7 mouse cellular contexts compared by ENCODE assay signal in the genomic region with DNA sequence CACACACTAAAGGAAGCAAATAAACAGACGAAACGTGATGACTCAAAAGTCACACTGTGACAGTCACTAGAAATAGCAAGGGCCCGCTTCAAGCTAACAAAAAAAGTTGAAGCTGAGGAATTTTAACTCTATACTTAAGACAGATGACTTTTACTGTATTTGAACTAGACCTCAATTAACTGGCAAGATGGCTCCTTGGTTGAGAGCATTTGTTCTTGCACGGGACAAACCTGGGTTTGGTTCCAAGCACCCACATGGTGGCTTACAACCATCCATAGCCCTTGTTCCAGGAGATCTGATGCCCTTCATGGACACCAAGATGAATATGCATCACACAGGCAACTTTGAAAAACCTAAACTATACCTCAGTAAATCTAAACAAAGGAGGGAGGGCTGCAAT. TPM values are rescaled to one million over a fixed set of nuclear protein-coding genes. Genes with fewer than 3 reads are reported as not detected.
DNase-seq lines count a peak whose midpoint lies in the region; ATAC-seq and TF ChIP-seq lines count a peak whose summit lies in the region.

No protein-coding gene starts in this region.

- peaks cover 3% of the 10 kb centered on the region; the same call in 1 of the 2 replicates for H3K4me1 ChIP-seq in neural tube, embryonic 11.5 days (ENCODE audit: control insufficient read depth, insufficient read depth, low read length)
- peaks cover 15% of the 10 kb centered on the region; the same call in 1 of the 2 replicates for H3K4me1 ChIP-seq in forebrain, embryonic 13.5 days
- peaks cover 9% of the 10 kb centered on the region for H3K4me1 ChIP-seq in limb, embryonic 14.5 days (ENCODE audit: control insufficient read depth, insufficient read depth, low read length)
- H3K4me1 ChIP-seq in stomach, embryonic 15.5 days = no peaks in the 10 kb centered on the region; the same call in 1 of the 2 replicates

- WGBS in neural tube, embryonic 11.5 days = 46% methylated on average over 4 of the region's 4 CpGs
- WGBS in forebrain, embryonic 13.5 days = 43% methylated on average over 4 of the region's 4 CpGs
- WGBS in limb, embryonic 14.5 days = 39% methylated on average over 4 of the region's 4 CpGs
- WGBS in stomach, embryonic 15.5 days = 29% methylated on average over 4 of the region's 4 CpGs

- H3K9me3 ChIP-seq in neural tube, embryonic 11.5 days (ENCODE audit: control insufficient read depth, low read length) = no peaks in the 10 kb centered on the region
- H3K9me3 ChIP-seq in forebrain, embryonic 13.5 days (replicated peaks) = no peaks in the 10 kb centered on the region
- H3K9me3 ChIP-seq in limb, embryonic 14.5 days (ENCODE audit: control insufficient read depth, low read length) = no peaks in the 10 kb centered on the region
- H3K9me3 ChIP-seq in stomach, embryonic 15.5 days = no peaks in the 10 kb centered on the region

- no peak for DNase-seq in neural tube, embryonic 11.5 days (ENCODE audit: low spot score)
- no peak for DNase-seq in neural tube, embryonic 10.5 days (ENCODE audit: extremely low spot score, low spot score)
- no peak for DNase-seq in limb, embryonic 14.5 days (ENCODE audit: low spot score)
- DNase-seq in frontal cortex, adult 2 months (ENCODE audit: extremely low spot score in 1 of 2, low spot score in 1 of 2) = no peak
- no peak for DNase-seq in spleen, adult 12 weeks (ENCODE audit: low spot score)

- no peak for TF ChIP-seq POLR2A in limb, embryonic 14.5 days (IDR thresholded peaks at IDR 0.05; ENCODE audit: borderline replicate concordance, extremely low read depth, insufficient read depth, insufficient read length)

- ATAC-seq in neural tube, embryonic 11.5 days (ENCODE audit: insufficient read depth, low FRiP score, low TSS enrichment) = no peak
- no peak for ATAC-seq in forebrain, embryonic 13.5 days
- ATAC-seq in limb, embryonic 14.5 days (ENCODE audit: low FRiP score, low read depth) = no peak
- no peak for ATAC-seq in stomach, embryonic 15.5 days (ENCODE audit: insufficient read depth, low FRiP score, low read depth)

- peak overlapping the region; percentile 95 for H3K4me3 ChIP-seq in neural tube, embryonic 11.5 days (ENCODE audit: low read depth, low read length)
- peak overlapping the region; percentile 95 for H3K4me3 ChIP-seq in forebrain, embryonic 13.5 days
- H3K4me3 ChIP-seq in limb, embryonic 14.5 days (replicated peaks; ENCODE audit: low read length) = peak overlapping the region; percentile 99
- peak overlapping the region; percentile 99 for H3K4me3 ChIP-seq in stomach, embryonic 15.5 days (replicated peaks)

- no peak overlapping the region for H3K27ac ChIP-seq in neural tube, embryonic 11.5 days (ENCODE audit: low read depth, low read length)
- H3K27ac ChIP-seq in forebrain, embryonic 13.5 days = no peak overlapping the region
- H3K27ac ChIP-seq in limb, embryonic 14.5 days (replicated peaks; ENCODE audit: low read depth, low read length) = no peak overlapping the region
- H3K27ac ChIP-seq in stomach, embryonic 15.5 days = peak overlapping the region; percentile 18; the same call in 1 of the 2 replicates

- no peaks in the 10 kb centered on the region for H3K27me3 ChIP-seq in neural tube, embryonic 11.5 days (ENCODE audit: control insufficient read depth, insufficient read depth, low read length)
- no peaks in the 10 kb centered on the region for H3K27me3 ChIP-seq in forebrain, embryonic 13.5 days
- no peaks in the 10 kb centered on the region for H3K27me3 ChIP-seq in limb, embryonic 14.5 days (ENCODE audit: control insufficient read depth, insufficient read depth, low read length)
- no peaks in the 10 kb centered on the region for H3K27me3 ChIP-seq in stomach, embryonic 15.5 days (replicated peaks)

- peak overlapping the region; percentile 91 for H3K9ac ChIP-seq in neural tube, embryonic 11.5 days (ENCODE audit: low read length)
- H3K9ac ChIP-seq in forebrain, embryonic 13.5 days = peak overlapping the region; percentile 82; the same call in 1 of the 2 replicates
- H3K9ac ChIP-seq in limb, embryonic 14.5 days (ENCODE audit: low read depth, low read length, severe bottlenecking) = peak overlapping the region; percentile 83; the same call in 1 of the 2 replicates
- H3K9ac ChIP-seq in stomach, embryonic 15.5 days = no peak overlapping the region

- peak overlapping the region; percentile 63 for H3K4me2 ChIP-seq in neural tube, embryonic 11.5 days (ENCODE audit: low read depth)
- H3K4me2 ChIP-seq in forebrain, embryonic 13.5 days = peak overlapping the region; percentile 71
- peak overlapping the region; percentile 72 for H3K4me2 ChIP-seq in limb, embryonic 14.5 days (replicated peaks; ENCODE audit: low read depth, low read length, severe bottlenecking)
- peak overlapping the region; percentile 80 for H3K4me2 ChIP-seq in stomach, embryonic 15.5 days

- peaks cover 5% of the 10 kb centered on the region for H3K36me3 ChIP-seq in neural tube, embryonic 11.5 days (ENCODE audit: control insufficient read depth, insufficient read depth, low read length)
- peaks cover 11% of the 10 kb centered on the region; the same call in 1 of the 2 replicates for H3K36me3 ChIP-seq in forebrain, embryonic 13.5 days (ENCODE audit: poor library complexity, severe bottlenecking)
- H3K36me3 ChIP-seq in limb, embryonic 14.5 days (ENCODE audit: control insufficient read depth, insufficient read depth, low read length) = peaks cover 15% of the 10 kb centered on the region
- no peaks in the 10 kb centered on the region for H3K36me3 ChIP-seq in stomach, embryonic 15.5 days

RNA-seq across cellular contexts. Expression of a gene that starts 0.5 kb away (rescaled TPM):
- 110 and 124 TPM in 2 replicates for polyA plus RNA-seq in neural tube, embryonic 11.5 days (2014; fragmentation: Nextera tagmentation; extraction: Ambion mirVana)
- 108 and 109 TPM in 2 replicates for polyA plus RNA-seq in forebrain, embryonic 13.5 days (2015; fragmentation: Nextera tagmentation; extraction: Ambion mirVana)
- 22.1 and 43.0 TPM in 2 replicates for polyA plus RNA-seq in limb, embryonic 14.5 days (2012; rRNA removed)
- polyA plus RNA-seq in limb, embryonic 14.5 days (2014; fragmentation: Nextera tagmentation; extraction: Ambion mirVana) = 78.7 and 83.6 TPM in 2 replicates
- 111 TPM in 2 replicates for polyA plus RNA-seq in stomach, embryonic 15.5 days (2015; fragmentation: Nextera tagmentation; extraction: Ambion mirVana)
- polyA plus RNA-seq in frontal cortex, adult 2 months (2012; rRNA removed) = 5.8 and 8.1 TPM in 2 replicates

RNA-seq across cellular contexts. Expression of a gene that starts 21.2 kb away (rescaled TPM):
- polyA plus RNA-seq in neural tube, embryonic 11.5 days (2014; fragmentation: Nextera tagmentation; extraction: Ambion mirVana) = not detected in 2 replicates
- polyA plus RNA-seq in forebrain, embryonic 13.5 days (2015; fragmentation: Nextera tagmentation; extraction: Ambion mirVana) = not detected in 2 replicates
- not detected in 2 replicates for polyA plus RNA-seq in limb, embryonic 14.5 days (2012; rRNA removed)
- polyA plus RNA-seq in limb, embryonic 14.5 days (2014; fragmentation: Nextera tagmentation; extraction: Ambion mirVana) = not detected in 2 replicates
- not detected in 2 replicates for polyA plus RNA-seq in stomach, embryonic 15.5 days (2015; fragmentation: Nextera tagmentation; extraction: Ambion mirVana)
- polyA plus RNA-seq in frontal cortex, adult 2 months (2012; rRNA removed) = 0.22 and 0.34 TPM in 2 replicates

RNA-seq across cellular contexts. Expression of a gene that starts 39.2 kb away (rescaled TPM):
- polyA plus RNA-seq in neural tube, embryonic 11.5 days (2014; fragmentation: Nextera tagmentation; extraction: Ambion mirVana) = 18.8 and 22.0 TPM in 2 replicates
- 27.8 and 28.4 TPM in 2 replicates for polyA plus RNA-seq in forebrain, embryonic 13.5 days (2015; fragmentation: Nextera tagmentation; extraction: Ambion mirVana)
- 70.5 and 87.7 TPM in 2 replicates for polyA plus RNA-seq in limb, embryonic 14.5 days (2012; rRNA removed)
- 29.3 and 32.0 TPM in 2 replicates for polyA plus RNA-seq in limb, embryonic 14.5 days (2014; fragmentation: Nextera tagmentation; extraction: Ambion mirVana)
- polyA plus RNA-seq in stomach, embryonic 15.5 days (2015; fragmentation: Nextera tagmentation; extraction: Ambion mirVana) = 12.5 and 14.2 TPM in 2 replicates
- 139 and 148 TPM in 2 replicates for polyA plus RNA-seq in frontal cortex, adult 2 months (2012; rRNA removed)
